Mouse (Mus musculus) neutrophil, adult 65 days (primary cell): ENCODE data around the gene Olfr360. TPM values are rescaled to one million over a fixed set of nuclear protein-coding genes. Genes with fewer than 3 reads are reported as not detected.

Experiments used
- total RNA-seq: library from RNA; stranded (reverse); gene quantifications from 2 replicates; pipeline ENCODE4 v1.2.4, GENCODE M21; 2023

Gene Olfr360
- total RNA-seq, result not detected in 2 replicates

DNA sequence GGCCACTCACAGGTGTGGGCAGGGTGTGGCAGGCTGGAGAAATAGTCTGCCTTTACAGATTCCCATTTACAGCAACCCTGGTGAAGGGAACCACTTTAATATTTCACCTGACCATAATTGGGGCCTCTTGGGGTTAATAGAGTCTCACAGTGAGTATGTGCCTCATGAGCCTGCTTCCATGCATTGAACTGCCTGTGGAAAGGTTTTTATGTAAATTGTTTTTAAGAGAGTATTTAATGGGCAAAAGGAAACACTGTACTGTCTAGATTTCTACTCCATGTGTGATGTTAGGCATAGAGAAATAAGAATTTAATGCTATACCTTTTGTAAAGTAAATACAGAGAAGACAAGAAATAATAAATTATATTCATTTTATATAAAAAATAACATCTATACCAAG is at the start of gene Olfr360:
Gene Olfr360, plus strand, starts transcription at position 301 of the 400 bp plus-strand sequence.

DNA sequence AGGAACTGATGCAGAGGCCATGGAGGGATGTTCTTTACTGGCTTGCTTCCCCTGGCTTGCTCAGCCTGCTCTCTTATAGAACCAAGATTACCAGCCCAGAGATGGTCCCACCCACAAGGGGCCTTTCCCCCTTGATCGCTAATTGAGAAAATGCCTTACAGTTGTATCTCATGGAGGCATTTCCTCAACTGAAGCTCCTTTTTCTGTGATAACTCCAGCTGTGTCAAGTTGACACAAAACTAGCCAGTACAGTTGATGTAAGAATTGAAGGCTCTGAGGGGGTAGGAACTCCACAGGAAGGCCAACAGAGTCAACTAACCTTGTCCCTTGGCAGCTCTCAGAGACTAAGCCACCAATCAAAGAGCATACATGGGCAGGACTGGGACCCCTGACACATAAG is 23.6 kb downstream of the Olfr360 start, which contains the start of gene Olfr361:
Gene Olfr361, minus strand, starts transcription at position 101 of the 400 bp plus-strand sequence.

DNA sequence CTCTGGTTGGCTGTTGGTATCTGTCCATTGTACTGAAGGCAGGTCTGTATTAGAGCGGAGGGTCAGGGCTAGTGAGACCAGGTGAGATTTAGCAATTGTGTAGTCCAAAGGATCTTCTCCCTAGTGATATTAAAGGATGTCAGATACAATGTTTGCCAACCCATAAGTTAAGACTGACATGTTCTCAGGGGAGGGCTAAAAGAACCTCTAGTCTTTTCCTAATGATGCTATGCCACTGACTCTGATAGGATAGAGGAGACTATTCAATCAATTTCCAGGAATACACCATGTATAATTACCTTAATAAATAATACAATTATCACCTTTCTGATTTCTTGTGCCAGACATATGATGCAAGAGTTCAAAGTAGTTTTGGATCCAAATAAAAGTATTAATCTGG is 52.3 kb downstream of the Olfr360 start, which contains the start of gene Olfr362:
Gene Olfr362, minus strand, starts transcription at position 101 of the 400 bp plus-strand sequence.

Other genes starting within 250 kb of the Olfr360 start
- gene Olfr3, start 248.7 kb upstream of the Olfr360 start, total RNA-seq, result not detected in 2 replicates
- gene Olfr350, start 219.4 kb upstream of the Olfr360 start, total RNA-seq, result not detected in 2 replicates
- 0.22 TPM in 1 of 2 replicates, not detected in the other for gene Olfr351, start 203.1 kb upstream of the Olfr360 start, total RNA-seq
- not detected in 2 replicates for gene Olfr352, start 197.3 kb upstream of the Olfr360 start, total RNA-seq
- gene Olfr353, start 172.8 kb upstream of the Olfr360 start, total RNA-seq, result not detected in 2 replicates
- not detected in 2 replicates for gene Olfr354, start 160.1 kb upstream of the Olfr360 start, total RNA-seq
- not detected in 2 replicates for gene Olfr355, start 136.8 kb upstream of the Olfr360 start, total RNA-seq
- gene Olfr356, start 128.6 kb upstream of the Olfr360 start, total RNA-seq, result not detected in 2 replicates
- gene Olfr357, start 71.9 kb upstream of the Olfr360 start, total RNA-seq, result not detected in 2 replicates
- not detected in 2 replicates for gene Olfr358, start 56.4 kb upstream of the Olfr360 start, total RNA-seq
- not detected in 2 replicates for gene Olfr361, start 23.5 kb downstream of the Olfr360 start, total RNA-seq
- not detected in 2 replicates for gene Olfr362, start 52.2 kb downstream of the Olfr360 start, total RNA-seq
- not detected in 2 replicates for gene Olfr364-ps1, start 73.6 kb downstream of the Olfr360 start, total RNA-seq
- 0.07 TPM in 1 of 2 replicates, not detected in the other for gene Olfr365, start 122.5 kb downstream of the Olfr360 start, total RNA-seq
- not detected in 2 replicates for gene Olfr366, start 145.8 kb downstream of the Olfr360 start, total RNA-seq